Mouse (Mus musculus) intestine, postnatal 0 days (tissue): Measurements from ENCODE around the gene Rreb1. TPM values are rescaled to one million over a fixed set of nuclear protein-coding genes. Genes with fewer than 3 reads are reported as not detected.
A peak's percentile ranks its signal among the peaks of the same experiment; 100 is the strongest.

Experiments used
- ATAC-seq: fragments of 200-750 bp; cut with Nextera tagmentation; 2 replicates; pipeline ENCODE4 v1.8.0; 2017; ENCODE audit warnings: mild to moderate bottlenecking, moderate TSS enrichment, moderate library complexity
- H3K27ac ChIP-seq: fragments of 300-500 bp; sonication (generic); 2 replicates; pipeline ENCODE4 v1.5.1; 2014; ENCODE audit warnings: mild to moderate bottlenecking, low read depth, low read length, moderate library complexity
- H3K27me3 ChIP-seq: fragments of 300-500 bp; sonication (generic); replicated peaks from 2 replicates; pipeline ENCODE4 v1.6.1; 2014; ENCODE audit warnings: low read length, mixed read lengths; ENCODE audit not compliant: control insufficient read depth, insufficient read depth
- H3K36me3 ChIP-seq: fragments of 300-500 bp; sonication (generic); 2 replicates; pipeline ENCODE4 v1.6.1; 2014; ENCODE audit warnings: mild to moderate bottlenecking, moderate library complexity; ENCODE audit not compliant: control insufficient read depth, insufficient read depth
- H3K4me1 ChIP-seq: fragments of 300-500 bp; sonication (generic); replicated peaks from 2 replicates; pipeline ENCODE4 v1.6.1; 2014; ENCODE audit warnings: antibody characterized with exemption, low read length, mixed read lengths; ENCODE audit not compliant: control insufficient read depth, insufficient read depth
- H3K4me2 ChIP-seq: fragments of 300-500 bp; sonication (generic); replicated peaks from 2 replicates; pipeline ENCODE4 v1.6.1; 2014; ENCODE audit warnings: low read depth, mild to moderate bottlenecking, moderate library complexity
- H3K4me3 ChIP-seq: fragments of 300-500 bp; sonication (generic); 2 replicates; pipeline ENCODE4 v1.5.1; 2014; ENCODE audit warnings: low read depth, low read length
- H3K9ac ChIP-seq: fragments of 300-500 bp; sonication (generic); 2 replicates; pipeline ENCODE4 v1.6.1; 2014; ENCODE audit warnings: mild to moderate bottlenecking, low read depth, low read length
- H3K9me3 ChIP-seq: fragments of 300-500 bp; sonication (generic); 2 replicates; pipeline ENCODE4 v1.6.1; 2016; ENCODE audit warnings: mixed run types; ENCODE audit not compliant: control insufficient read depth
- CTCF ChIP-seq: sonication (generic); IDR thresholded peaks from 2 replicates; pipeline ENCODE4 v1.5.1; 2016; ENCODE audit warnings: low read depth, mild to moderate bottlenecking, control low read depth, antibody characterized with exemption, moderate library complexity
- WGBS: fragments of 180-500 bp; shearing (Covaris S2); extraction: QIAGEN DNeasy Blood & Tissue Kit; methylation state at CpG from one replicate; pipeline ENCODE4 v1.1.7; 2014; 5-methylcytosine and 5-hydroxymethylcytosine counted together
- polyA plus RNA-seq: library from polyadenylated mRNA; unstranded; fragments of >200 nt; fragmentation: Nextera tagmentation; extraction: Ambion mirVana; gene quantifications from 2 replicates; pipeline ENCODE4 v1.2.1, GENCODE M21; 2015

Gene Rreb1
- polyA plus RNA-seq, 1 experiment from 2014 or later: 10.6 TPM

DNA sequence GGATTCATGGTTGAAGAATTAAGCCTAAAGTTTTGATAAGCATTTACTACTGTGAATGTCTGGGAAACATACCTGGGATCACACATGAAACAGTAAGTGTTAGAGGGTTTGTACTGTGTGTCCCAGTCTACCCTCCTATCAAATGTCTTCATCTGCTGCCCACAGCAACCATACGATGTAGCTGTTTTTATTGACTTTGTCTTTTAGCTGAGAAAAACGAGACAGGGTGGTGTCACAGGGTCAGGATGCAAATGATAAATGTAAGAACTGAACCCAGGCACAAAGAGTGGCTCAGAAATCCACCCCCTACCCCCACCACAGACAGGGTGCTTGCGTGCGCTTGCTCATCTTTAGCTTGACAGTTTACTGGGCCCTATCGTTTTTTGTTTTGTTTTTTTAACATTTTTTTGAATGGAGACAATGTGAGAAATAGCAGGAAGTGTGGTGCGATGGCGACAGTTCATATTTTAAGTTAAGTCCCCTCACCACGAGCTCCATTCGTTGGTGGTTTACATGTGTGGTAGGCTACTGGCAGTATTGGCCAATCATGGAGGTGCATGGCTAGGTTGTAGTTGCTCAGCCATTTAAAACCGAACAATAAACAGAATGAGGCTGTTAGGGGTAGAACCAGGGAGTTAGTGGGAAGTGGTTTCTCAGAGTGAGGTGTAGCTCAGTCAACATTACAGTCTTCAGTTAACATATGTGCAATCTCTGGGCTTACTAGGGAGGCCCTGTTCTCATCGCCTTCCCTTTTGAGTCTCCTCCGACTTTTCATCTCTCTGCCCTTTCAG is 92.1 kb downstream of the Rreb1 start:
- no peak overlapping the region for H3K4me2 ChIP-seq
- no peaks in the 10 kb centered on the region for H3K27me3 ChIP-seq
- TF ChIP-seq CTCF: no peak
- 74% methylated on average over 12 of the region's 12 CpGs for WGBS
- peaks cover 11% of the 10 kb centered on the region; the same call in 1 of the 2 replicates for H3K4me1 ChIP-seq
- no peaks in the 10 kb centered on the region for H3K36me3 ChIP-seq
- H3K27ac ChIP-seq: no peak overlapping the region
- H3K9me3 ChIP-seq: no peaks in the 10 kb centered on the region
- H3K4me3 ChIP-seq: no peak overlapping the region
- no peak overlapping the region for H3K9ac ChIP-seq
- no peak for ATAC-seq

DNA sequence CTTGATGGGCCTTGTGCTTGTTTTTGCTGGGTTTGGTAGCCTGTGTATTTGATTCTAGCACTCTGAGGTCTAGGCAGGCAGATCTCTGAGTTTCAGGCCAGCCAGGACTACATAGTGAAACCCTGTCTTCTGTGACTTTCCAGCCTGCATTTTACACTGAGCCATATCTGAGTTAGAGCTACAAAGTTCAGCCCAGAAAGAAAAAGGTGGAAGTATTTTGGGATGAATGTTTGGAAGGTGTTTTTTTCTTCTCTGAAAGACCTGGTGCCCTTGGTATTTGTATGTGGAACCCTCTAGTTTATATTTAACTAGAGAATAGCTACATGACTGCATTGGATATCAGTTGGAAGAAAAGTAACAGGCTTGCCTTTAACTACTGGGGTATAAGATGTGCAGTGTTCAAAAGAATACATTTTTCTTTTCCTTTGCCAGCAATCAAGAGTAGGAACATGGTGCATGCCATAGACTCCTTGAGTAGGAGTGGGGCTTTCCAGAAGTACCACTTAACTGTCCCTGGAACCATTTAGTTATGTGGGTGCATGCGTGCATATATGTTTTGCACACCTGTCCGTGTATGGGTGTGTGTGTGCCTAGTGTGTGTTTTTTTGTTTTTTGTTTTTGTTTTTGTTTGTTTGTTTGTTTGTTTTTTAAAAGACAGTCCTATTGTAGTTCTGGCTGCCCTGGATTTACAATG is 94.1 kb downstream of the Rreb1 start:
- Histone ChIP-seq H3K36me3 (no peaks in the 10 kb centered on the region), H3K9ac (no peak overlapping the region), H3K4me2 (no peak overlapping the region), H3K4me1 (peaks cover 13% of the 10 kb centered on the region; the same call in 1 of the 2 replicates), H3K27ac (no peak overlapping the region), H3K4me3 (no peak overlapping the region), H3K27me3 (no peaks in the 10 kb centered on the region), H3K9me3 (no peaks in the 10 kb centered on the region)
- WGBS: 80% methylated on average over 2 of the region's 2 CpGs
- no peak for ATAC-seq
- TF ChIP-seq CTCF: no peak

DNA sequence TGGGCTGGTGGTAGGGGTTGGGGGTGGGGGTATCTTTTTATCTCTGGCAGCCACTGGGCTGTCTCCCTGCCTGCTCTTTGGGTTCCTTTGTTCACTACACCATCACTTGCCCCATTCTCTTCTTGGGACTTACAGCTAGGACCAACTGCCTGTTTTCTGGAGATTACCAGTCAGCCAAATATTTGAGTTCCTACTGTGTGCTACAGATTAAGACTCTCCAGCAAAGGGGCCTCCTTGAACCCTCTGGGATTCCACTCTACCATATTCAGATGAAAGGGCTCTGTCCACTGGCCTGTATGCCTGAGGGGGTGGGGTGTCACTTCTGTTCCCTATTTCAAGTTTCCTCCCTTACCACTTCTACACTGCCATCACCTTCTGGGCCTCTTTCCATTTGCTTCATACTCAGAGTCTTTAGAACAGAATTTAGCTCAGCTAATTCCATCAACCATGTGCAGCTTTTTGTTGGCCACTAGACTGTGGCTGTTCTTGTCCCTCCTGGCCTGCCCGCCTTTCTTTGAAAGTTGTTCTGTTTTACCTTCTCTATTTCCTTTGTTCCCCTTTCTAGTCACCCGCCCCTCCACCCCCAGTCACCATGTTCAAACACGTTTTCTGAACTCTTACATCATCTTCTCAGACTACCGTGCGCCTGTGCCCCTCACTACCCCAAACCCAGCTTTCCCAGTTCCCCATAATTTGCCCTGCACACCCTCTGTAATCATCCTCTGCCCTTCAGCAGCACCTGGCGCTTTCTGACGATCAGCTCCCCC is 95.1 kb downstream of the Rreb1 start:
- Histone ChIP-seq H3K4me1 (peaks cover 15% of the 10 kb centered on the region; the same call in 1 of the 2 replicates), H3K27me3 (no peaks in the 10 kb centered on the region), H3K36me3 (no peaks in the 10 kb centered on the region), H3K4me2 (no peak overlapping the region), H3K4me3 (no peak overlapping the region), H3K9ac (no peak overlapping the region), H3K9me3 (no peaks in the 10 kb centered on the region), H3K27ac (no peak overlapping the region)
- no peak for TF ChIP-seq CTCF
- ATAC-seq: no peak
- WGBS: 44% methylated on average over 7 of the region's 7 CpGs

DNA sequence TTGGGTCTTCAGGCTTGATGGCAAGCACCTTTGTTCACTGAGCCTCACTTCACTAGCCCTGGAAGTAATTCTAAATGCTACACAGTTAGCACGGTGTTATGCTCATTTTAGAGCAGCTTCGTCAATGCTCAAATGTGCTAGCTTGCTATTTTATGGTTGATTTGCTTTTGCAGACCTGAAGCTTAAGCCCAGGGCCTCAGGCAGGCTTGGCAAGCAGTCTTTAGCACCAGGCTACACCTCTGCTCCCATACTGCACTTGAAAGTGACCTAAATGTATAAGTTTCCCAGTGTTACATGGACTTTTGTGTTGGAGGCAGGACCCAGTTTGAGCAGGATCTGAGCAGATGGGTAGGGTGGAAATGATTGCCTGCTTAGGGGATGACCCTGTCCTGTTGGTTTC is 97.7 kb downstream of the Rreb1 start:
- H3K4me2 ChIP-seq: no peak overlapping the region
- ATAC-seq: no peak
- no peaks in the 10 kb centered on the region for H3K27me3 ChIP-seq
- WGBS: 72% methylated on average over 2 of the region's 2 CpGs
- H3K9ac ChIP-seq: no peak overlapping the region
- no peak for TF ChIP-seq CTCF
- H3K36me3 ChIP-seq: no peaks in the 10 kb centered on the region
- H3K9me3 ChIP-seq: no peaks in the 10 kb centered on the region
- no peak overlapping the region for H3K4me3 ChIP-seq
- peaks cover 20% of the 10 kb centered on the region for H3K4me1 ChIP-seq
- no peak overlapping the region for H3K27ac ChIP-seq

DNA sequence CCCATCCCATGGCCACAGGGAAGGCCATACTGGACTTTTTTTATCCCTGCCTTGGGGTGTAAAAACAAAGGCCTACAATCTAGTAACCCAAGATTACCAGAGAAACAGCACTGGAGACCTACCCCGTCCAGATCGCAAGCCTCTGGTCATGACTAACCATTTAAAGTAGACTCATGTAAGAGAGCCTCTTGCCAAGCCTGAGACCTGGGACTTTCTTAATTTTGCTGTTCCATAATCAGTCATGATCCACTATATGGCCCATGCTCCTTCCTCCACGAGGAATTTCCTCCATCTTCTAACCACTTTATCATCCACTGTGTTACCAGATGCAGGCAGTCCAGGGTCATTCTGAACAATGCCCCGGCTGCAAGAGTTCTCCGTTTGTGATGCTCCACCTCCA is 98.2 kb downstream of the Rreb1 start:
- WGBS: 44% methylated on average over 5 of the region's 5 CpGs
- no peak for ATAC-seq
- H3K9me3 ChIP-seq: no peaks in the 10 kb centered on the region
- H3K36me3 ChIP-seq: no peaks in the 10 kb centered on the region
- TF ChIP-seq CTCF: no peak
- no peaks in the 10 kb centered on the region for H3K27me3 ChIP-seq
- no peak overlapping the region for H3K27ac ChIP-seq
- peaks cover 20% of the 10 kb centered on the region for H3K4me1 ChIP-seq
- no peak overlapping the region for H3K4me3 ChIP-seq
- no peak overlapping the region for H3K4me2 ChIP-seq
- H3K9ac ChIP-seq: no peak overlapping the region

DNA sequence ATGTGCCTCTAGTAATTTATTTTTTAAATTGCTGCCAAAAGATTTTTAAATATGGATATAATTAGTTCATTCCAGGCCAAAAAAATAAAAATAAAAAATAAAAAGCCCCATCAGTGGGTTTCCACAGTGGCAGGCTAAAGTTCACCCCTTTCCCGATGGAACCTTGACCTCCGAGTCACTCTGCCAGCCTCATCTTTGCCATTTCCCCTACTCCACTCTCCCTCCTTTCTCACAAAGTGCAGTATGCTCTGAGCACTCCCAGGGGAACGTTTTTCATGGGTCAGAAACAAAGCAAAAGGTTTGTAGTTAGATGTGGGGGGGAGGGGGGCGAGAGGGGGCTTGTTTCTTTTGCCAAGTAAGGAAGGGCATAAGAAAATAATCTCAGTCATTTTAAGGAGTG is 98.6 kb downstream of the Rreb1 start:
- Histone ChIP-seq H3K9ac (no peak overlapping the region), H3K27me3 (no peaks in the 10 kb centered on the region), H3K4me2 (no peak overlapping the region), H3K9me3 (no peaks in the 10 kb centered on the region), H3K36me3 (no peaks in the 10 kb centered on the region), H3K4me3 (no peak overlapping the region), H3K27ac (no peak overlapping the region), H3K4me1 (peaks cover 23% of the 10 kb centered on the region)
- 0 out of 2 replicates have a peak, but pooled peaks have one; percentile 22 for ATAC-seq
- WGBS: 40% methylated on average over 4 of the region's 4 CpGs
- no peak for TF ChIP-seq CTCF
